Mouse (Mus musculus) spleen, adult 2 months (tissue): Measurements from ENCODE around the gene A930004D18Rik. TPM values are rescaled to one million over a fixed set of nuclear protein-coding genes. Genes with fewer than 3 reads are reported as not detected.

Experiments
- DNase-seq, 2 experiments: peaks; one replicate each; pipeline versions ENCODE4 v3.0.0 to v3.0.0-alpha.2; 2012 to 2021; ENCODE audit warnings: low spot score in 2 of 2, low read depth in 1 of 2
- H3K27ac ChIP-seq: fragments of 200-500 bp; 2 replicates; pipeline ENCODE4 v1.5.1; 2012; ENCODE audit warnings: low read length, inconsistent platforms; ENCODE audit not compliant: insufficient read depth
- H3K27me3 ChIP-seq: fragments of 200-500 bp; 2 replicates; pipeline ENCODE4 v1.6.1; 2012; ENCODE audit warnings: mild to moderate bottlenecking, moderate library complexity, low read length, inconsistent platforms; ENCODE audit not compliant: control insufficient read depth, insufficient read depth
- H3K36me3 ChIP-seq: fragments of 200-500 bp; 2 replicates; pipeline ENCODE4 v1.6.1; 2012; ENCODE audit warnings: mild to moderate bottlenecking, low read length, inconsistent platforms; ENCODE audit not compliant: control insufficient read depth, insufficient read depth
- H3K4me1 ChIP-seq: fragments of 200-500 bp; 2 replicates; pipeline ENCODE4 v1.6.1; 2011; ENCODE audit warnings: inconsistent platforms; ENCODE audit not compliant: control insufficient read depth, insufficient read depth, insufficient read length
- H3K4me3 ChIP-seq: fragments of 200-500 bp; 2 replicates; pipeline ENCODE4 v1.5.1; 2011; ENCODE audit warnings: mild to moderate bottlenecking, inconsistent platforms; ENCODE audit not compliant: insufficient read depth, insufficient read length; ENCODE audit errors: extremely low read depth
- CTCF ChIP-seq: fragments of 200-500 bp; IDR thresholded peaks from 2 replicates; pipeline ENCODE4 v1.5.1; 2011; ENCODE audit warnings: mild to moderate bottlenecking, inconsistent platforms; ENCODE audit not compliant: insufficient read depth, insufficient read length, insufficient replicate concordance; ENCODE audit errors: extremely low read depth
- POLR2A ChIP-seq: fragments of 200-500 bp; IDR thresholded peaks from 2 replicates; pipeline ENCODE4 v1.6.1; 2011; ENCODE audit warnings: low read depth, low read length, inconsistent platforms
- WGBS: fragments of 180-500 bp; shearing (Covaris S2); methylation state at CpG from one replicate; pipeline ENCODE4 v1.1.7; 2018; 5-methylcytosine and 5-hydroxymethylcytosine counted together
- polyA plus RNA-seq: library from polyadenylated mRNA; depleted of rRNA; stranded (reverse); fragments of >200 nt; gene quantifications from 2 replicates; pipeline ENCODE4 v1.2.3, GENCODE M21; 2012

A930004D18Rik gene
- polyA plus RNA-seq, 1 experiment, result 1.1 TPM

GRCm38 (mm10) chr2:18022886-18023285 lies 14.7 kb downstream of the A930004D18Rik start:
- Histone ChIP-seq H3K27me3 (peaks cover 7% of the 10 kb centered on the region), H3K36me3 (no peaks in the 10 kb centered on the region), H3K4me1 (peaks cover 10% of the 10 kb centered on the region), H3K27ac (no peak overlapping the region), H3K4me3 (no peak overlapping the region)
- 65% methylated on average over 1 of the region's 1 CpGs for WGBS
- no peak for TF ChIP-seq CTCF
- TF ChIP-seq POLR2A, result no peak
- DNase-seq, result no peak

GRCm38 (mm10) chr2:18019122-18019521 lies 18.4 kb downstream of the A930004D18Rik start:
- 84% methylated on average over 1 of the region's 1 CpGs for WGBS
- H3K4me3 ChIP-seq, result no peak overlapping the region
- no peaks in the 10 kb centered on the region for H3K27me3 ChIP-seq
- no peak for DNase-seq
- TF ChIP-seq POLR2A (no peak), CTCF (no peak)
- no peaks in the 10 kb centered on the region for H3K4me1 ChIP-seq
- no peak overlapping the region for H3K27ac ChIP-seq
- no peaks in the 10 kb centered on the region for H3K36me3 ChIP-seq

- no peak overlapping the region for H3K4me3 ChIP-seq
- no peaks in the 10 kb centered on the region for H3K27me3 ChIP-seq
- WGBS, result 91% methylated on average over 6 of the region's 6 CpGs
- no peaks in the 10 kb centered on the region for H3K36me3 ChIP-seq
- TF ChIP-seq POLR2A, result no peak
- TF ChIP-seq CTCF, result no peak
- DNase-seq, result no peak
- H3K4me1 ChIP-seq, result no peaks in the 10 kb centered on the region
- H3K27ac ChIP-seq, result no peak overlapping the region
Measured at GRCm38 (mm10) chr2:18017321-18017720, 20.2 kb downstream of the A930004D18Rik start.

- no peaks in the 10 kb centered on the region for H3K4me1 ChIP-seq
- DNase-seq, result no peak
- no peak overlapping the region for H3K4me3 ChIP-seq
- H3K27ac ChIP-seq, result no peak overlapping the region
- 77% methylated on average over 1 of the region's 1 CpGs for WGBS
- no peaks in the 10 kb centered on the region for H3K27me3 ChIP-seq
- H3K36me3 ChIP-seq, result no peaks in the 10 kb centered on the region
- TF ChIP-seq CTCF (no peak), POLR2A (no peak)
Measured at GRCm38 (mm10) chr2:18016639-18017038, 20.9 kb downstream of the A930004D18Rik start.

- no peak for TF ChIP-seq POLR2A
- no peak for TF ChIP-seq CTCF
- DNase-seq, result no peak
- H3K4me3 ChIP-seq, result no peak overlapping the region
- no peaks in the 10 kb centered on the region for H3K36me3 ChIP-seq
- H3K27me3 ChIP-seq, result no peaks in the 10 kb centered on the region
- no peaks in the 10 kb centered on the region for H3K4me1 ChIP-seq
- H3K27ac ChIP-seq, result no peak overlapping the region
- WGBS, result 69% methylated on average over 3 of the region's 3 CpGs
Measured at GRCm38 (mm10) chr2:18015581-18015980, 22.0 kb downstream of the A930004D18Rik start.

GRCm38 (mm10) chr2:18012866-18013265 lies 24.7 kb downstream of the A930004D18Rik start:
- Histone ChIP-seq H3K4me3 (no peak overlapping the region), H3K36me3 (no peaks in the 10 kb centered on the region), H3K27ac (no peak overlapping the region), H3K4me1 (no peaks in the 10 kb centered on the region), H3K27me3 (no peaks in the 10 kb centered on the region)
- TF ChIP-seq CTCF, result no peak
- no peak for TF ChIP-seq POLR2A
- no peak for DNase-seq
- WGBS, result 94% methylated on average over 3 of the region's 3 CpGs

GRCm38 (mm10) chr2:18011226-18011625 lies 26.3 kb downstream of the A930004D18Rik start:
- no peak for DNase-seq
- H3K4me1 ChIP-seq, result no peaks in the 10 kb centered on the region
- no peaks in the 10 kb centered on the region for H3K36me3 ChIP-seq
- TF ChIP-seq CTCF, result no peak
- TF ChIP-seq POLR2A, result no peak
- H3K27me3 ChIP-seq, result no peaks in the 10 kb centered on the region
- no peak overlapping the region for H3K4me3 ChIP-seq
- WGBS, result 91% methylated on average over 6 of the region's 6 CpGs
- no peak overlapping the region for H3K27ac ChIP-seq
